Mouse (Mus musculus): Measurements from ENCODE around the gene Arl4a. TPM values are rescaled to one million over a fixed set of nuclear protein-coding genes. Genes with fewer than 3 reads are reported as not detected.

Gene Arl4a
- polyA plus RNA-seq, 1 experiment from 2014 or later: 40.0 TPM

Other genes with a start within 250 kb of the Arl4a start
- gene Scin, start 96.2 kb upstream of the Arl4a start, polyA plus RNA-seq (2016; fragmentation: Nextera tagmentation; extraction: Ambion mirVana): 2.0 and 3.1 TPM in 2 replicates
- 0.14 and 0.29 TPM in 2 replicates for gene Lsmem1, start 161.5 kb upstream of the Arl4a start, polyA plus RNA-seq (2016; fragmentation: Nextera tagmentation; extraction: Ambion mirVana)
- 124 and 135 TPM in 2 replicates for gene Ifrd1, start 210.5 kb upstream of the Arl4a start, polyA plus RNA-seq (2016; fragmentation: Nextera tagmentation; extraction: Ambion mirVana)

Measured in embryonic facial prominence, embryonic 12.5 days (tissue).